9 mouse cellular contexts compared by ENCODE assay signal in genomic region chr11:5421506-5422251, GRCm38 (mm10). TPM values are rescaled to one million over a fixed set of nuclear protein-coding genes. Genes with fewer than 3 reads are reported as not detected.
DNase-seq lines count a peak whose midpoint lies in the region; ATAC-seq and TF ChIP-seq lines count a peak whose summit lies in the region.
"Had no signal": no experiment of that assay in that cellular context is flagged by ENCODE, and none has a peak within 500 bp of the region (broad histone marks: within the 10 kb centered on the region; RNA-seq: fewer than 3 reads in every experiment).

No protein-coding gene starts in this region.

- DNase-seq in adrenal gland, adult 2 months: peak; percentile 48
- no peak for DNase-seq in adrenal gland, postnatal 4 days (ENCODE audit: low spot score in 2 of 2)
- DNase-seq in liver, adult 2 months (ENCODE audit: extremely low read depth, low read depth, low spot score): peak; percentile 99
- no peak for DNase-seq in liver, embryonic 11.5 days (ENCODE audit: low spot score)
- DNase-seq in heart, postnatal 10 days: peak; percentile 70 to 76
- DNase-seq in limb, embryonic 14.5 days (ENCODE audit: low spot score): peak; percentile 86
- no peak for DNase-seq in spleen, adult 12 weeks (ENCODE audit: low spot score)
- DNase-seq in embryo, embryonic 9.5 days (ENCODE audit: extremely low spot score): no peak

- 12% methylated on average over 4 of the region's 4 CpGs for WGBS in liver, adult 2 months
- WGBS in liver, embryonic 11.5 days: 45% methylated on average over 4 of the region's 4 CpGs
- 7% methylated on average over 4 of the region's 4 CpGs for WGBS in limb, embryonic 14.5 days

- no peak overlapping the region for H3K9ac ChIP-seq in liver, adult 2 months (ENCODE audit: low read depth, low read length)
- H3K9ac ChIP-seq in liver, embryonic 11.5 days (ENCODE audit: low read depth, low read length): no peak overlapping the region
- H3K9ac ChIP-seq in limb, embryonic 14.5 days (ENCODE audit: low read depth, low read length, severe bottlenecking): no peak overlapping the region

- no peak for ATAC-seq in liver, embryonic 11.5 days (replicated peaks; ENCODE audit: low FRiP score)
- ATAC-seq in limb, embryonic 14.5 days (ENCODE audit: low FRiP score, low read depth): peak; percentile 37; the same call in 1 of the 2 replicates

- H3K9me3 ChIP-seq in liver, embryonic 11.5 days (ENCODE audit: control insufficient read depth, low read length): no peaks in the 10 kb centered on the region
- no peaks in the 10 kb centered on the region for H3K9me3 ChIP-seq in limb, embryonic 14.5 days (ENCODE audit: control insufficient read depth, low read length)
- H3K9me3 ChIP-seq: megakaryocyte, embryonic 14.5 days had no signal

- TF ChIP-seq CTCF in liver, adult 2 months (IDR thresholded peaks at IDR 0.05; ENCODE audit: low read depth, low read length): no peak

- H3K27ac ChIP-seq in liver, adult 2 months (replicated peaks; ENCODE audit: insufficient read depth, low read depth, low read length): peak overlapping the region; percentile 52
- H3K27ac ChIP-seq in liver, embryonic 11.5 days (ENCODE audit: low read depth, low read length): no peak overlapping the region
- 0 out of 2 replicates have a peak overlapping the region, but pooled peaks have one; percentile 55 for H3K27ac ChIP-seq in limb, embryonic 14.5 days (replicated peaks; ENCODE audit: low read depth, low read length)

- peaks cover 17% of the 10 kb centered on the region for H3K4me1 ChIP-seq in liver, adult 2 months (ENCODE audit: control insufficient read depth, insufficient read depth, low read length)
- peaks cover 27% of the 10 kb centered on the region for H3K4me1 ChIP-seq in liver, embryonic 11.5 days (replicated peaks; ENCODE audit: control insufficient read depth, insufficient read depth, low read length)
- H3K4me1 ChIP-seq in limb, embryonic 14.5 days (ENCODE audit: control insufficient read depth, insufficient read depth, low read length): peaks cover 38% of the 10 kb centered on the region

- no peak for TF ChIP-seq POLR2A in liver, adult 2 months (IDR thresholded peaks at IDR 0.05; ENCODE audit: extremely low read depth, insufficient read depth, low read length)
- no peak for TF ChIP-seq POLR2A in limb, embryonic 14.5 days (IDR thresholded peaks at IDR 0.05; ENCODE audit: borderline replicate concordance, extremely low read depth, insufficient read depth, insufficient read length)

- H3K36me3 ChIP-seq in liver, adult 2 months (ENCODE audit: control insufficient read depth, insufficient read depth, low read length): no peaks in the 10 kb centered on the region
- H3K36me3 ChIP-seq in liver, embryonic 11.5 days (ENCODE audit: control insufficient read depth, insufficient read depth, low read length): no peaks in the 10 kb centered on the region
- H3K36me3 ChIP-seq in limb, embryonic 14.5 days (ENCODE audit: control insufficient read depth, insufficient read depth, low read length): no peaks in the 10 kb centered on the region

- H3K79me2 ChIP-seq in liver, adult 2 months (ENCODE audit: control insufficient read depth, insufficient read depth, low read length): peaks cover 21% of the 10 kb centered on the region; the same call in 1 of the 2 replicates

- H3K4me2 ChIP-seq in liver, embryonic 11.5 days: no peak overlapping the region
- no peak overlapping the region for H3K4me2 ChIP-seq in limb, embryonic 14.5 days (replicated peaks; ENCODE audit: low read depth, low read length, severe bottlenecking)

- intact Hi-C loops in heart, postnatal 10 days (cut with DNase I): no loop called here

- H3K27me3 ChIP-seq in liver, adult 2 months (ENCODE audit: control insufficient read depth, insufficient read depth, low read length): no peaks in the 10 kb centered on the region
- H3K27me3 ChIP-seq in liver, embryonic 11.5 days (replicated peaks; ENCODE audit: control insufficient read depth, insufficient read depth, low read length): no peaks in the 10 kb centered on the region
- no peaks in the 10 kb centered on the region for H3K27me3 ChIP-seq in limb, embryonic 14.5 days (ENCODE audit: control insufficient read depth, insufficient read depth, low read length)
- H3K27me3 ChIP-seq: megakaryocyte, embryonic 14.5 days had no signal

- no peak overlapping the region for H3K4me3 ChIP-seq in liver, adult 2 months (ENCODE audit: insufficient read depth, low read depth, low read length)
- H3K4me3 ChIP-seq in liver, embryonic 11.5 days (ENCODE audit: low read depth, low read length): no peak overlapping the region
- H3K4me3 ChIP-seq in limb, embryonic 14.5 days (replicated peaks; ENCODE audit: low read length): no peak overlapping the region
- H3K4me3 ChIP-seq: megakaryocyte, embryonic 14.5 days had no signal

RNA-seq across cellular contexts. Expression of gene Znrf3, which starts 23.0 kb away (rescaled TPM):
- 10 to 100 TPM; 21.8 to 27.9 TPM for total RNA-seq in adrenal gland, adult 2 months (2021)
- 11.9 and 15.7 TPM in 2 replicates for polyA plus RNA-seq in adrenal gland, adult 2 months (2012; rRNA removed)
- 10 to 100 TPM; 44.3 to 44.6 TPM for total RNA-seq in adrenal gland, postnatal 4 days (2021)
- total RNA-seq in liver, adult 2 months (2014; rRNA removed): 4.6 and 6.3 TPM in 2 replicates
- 4.2 and 4.5 TPM in 2 replicates for polyA plus RNA-seq in liver, adult 2 months (2012; rRNA removed)
- 9.0 and 9.1 TPM in 2 replicates for polyA plus RNA-seq in liver, embryonic 11.5 days (2014; fragmentation: Nextera tagmentation; extraction: Ambion mirVana)
- total RNA-seq in heart, postnatal 10 days (2021): 10 to 100 TPM; 11.9 to 14.7 TPM
- 8.0 and 10.6 TPM in 2 replicates for polyA plus RNA-seq in limb, embryonic 14.5 days (2012; rRNA removed)
- 12.9 and 14.4 TPM in 2 replicates for polyA plus RNA-seq in limb, embryonic 14.5 days (2014; fragmentation: Nextera tagmentation; extraction: Ambion mirVana)

Comparison
In these comparisons a context has a peak if more than half of its experiments do, and no peak if none do; other contexts are left out.
1. DNase-seq: peak in adrenal gland, adult 2 months (single experiment), liver, adult 2 months (single experiment), heart, postnatal 10 days (2 of 2) and limb, embryonic 14.5 days (single experiment); none in adrenal gland, postnatal 4 days (0 of 2), liver, embryonic 11.5 days (single experiment), spleen, adult 12 weeks (single experiment) and embryo, embryonic 9.5 days (single experiment).